Comparison of ENCODE assay signal across 9 mouse cellular contexts in the genomic region with DNA sequence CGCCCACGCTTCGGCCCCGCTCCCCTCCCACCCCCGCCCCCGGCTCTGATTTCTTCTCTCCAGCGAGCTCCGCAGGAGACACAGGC. TPM values are rescaled to one million over a fixed set of nuclear protein-coding genes. Genes with fewer than 3 reads are reported as not detected.
DNase-seq lines count a peak whose midpoint lies in the region; ATAC-seq and TF ChIP-seq lines count a peak whose summit lies in the region.
"Had no signal": no experiment of that assay in that cellular context is flagged by ENCODE, and none has a peak within 500 bp of the region (broad histone marks: within the 10 kb centered on the region; RNA-seq: fewer than 3 reads in every experiment).

TSS of gene Wnt6 (plus strand) at position 48 of the 86 bp plus-strand sequence.

- 0% methylated on average over 2 of the region's 8 CpGs for whole genome bisulfite sequencing in liver, adult 2 months
- 5% methylated on average over 4 of the region's 8 CpGs for WGBS in forebrain, embryonic 10.5 days
- no CpG with 5 or more reads among the region's 8 CpGs for WGBS in limb, embryonic 11.5 days
- 0% methylated on average over 1 of the region's 8 CpGs for WGBS in neural tube, embryonic 15.5 days

- H3K79me2 ChIP-seq in liver, adult 2 months (ENCODE audit: control insufficient read depth, insufficient read depth, low read length), result no peaks in the 10 kb centered on the region

- DNase-seq in liver, adult 2 months (ENCODE audit: extremely low read depth, low read depth, low spot score), result no peak
- DNase-seq in liver, result no peak
- DNase-seq in forebrain, embryonic 10.5 days (ENCODE audit: extremely low spot score, low spot score), result no peak
- no peak for DNase-seq in limb, embryonic 11.5 days (ENCODE audit: low spot score)
- no peak for DNase-seq in right cerebral cortex, postnatal 36 days (ENCODE audit: low spot score in 2 of 2)
- DNase-seq in cerebellum, postnatal 36 days, result no peak
- no peak for DNase-seq in right cerebral cortex, postnatal 25 days
- DNase-seq: thymus, adult 2 months had no signal

- no peak for ATAC-seq in limb, embryonic 11.5 days (ENCODE audit: insufficient number of reproducible peaks, low FRiP score, low TSS enrichment, low read depth)
- ATAC-seq in neural tube, embryonic 15.5 days (ENCODE audit: low FRiP score), result no peak

- peaks cover 26% of the 10 kb centered on the region for H3K27me3 ChIP-seq in liver, adult 2 months (ENCODE audit: control insufficient read depth, insufficient read depth, low read length)
- H3K27me3 ChIP-seq in forebrain, embryonic 10.5 days (ENCODE audit: poor library complexity, severe bottlenecking), result peaks cover 100% of the 10 kb centered on the region
- H3K27me3 ChIP-seq in limb, embryonic 11.5 days (ENCODE audit: control insufficient read depth, insufficient read depth, low read length), result peaks cover 67% of the 10 kb centered on the region
- peaks cover 87% of the 10 kb centered on the region for H3K27me3 ChIP-seq in neural tube, embryonic 15.5 days (replicated peaks)

- H3K9ac ChIP-seq in liver, adult 2 months (ENCODE audit: low read depth, low read length), result no peak within 1 kb of the TSS; the same call in 1 of the 2 replicates
- 0 out of 2 replicates have a peak within 1 kb of the TSS, but pooled peaks have one; percentile 4 for H3K9ac ChIP-seq in limb, embryonic 11.5 days (ENCODE audit: low read length)
- H3K9ac ChIP-seq in neural tube, embryonic 15.5 days (replicated peaks), result peak within 1 kb of the TSS; percentile 32

- peak within 1 kb of the TSS; percentile 78 for H3K4me2 ChIP-seq in limb, embryonic 11.5 days (ENCODE audit: low read depth, severe bottlenecking)
- H3K4me2 ChIP-seq in neural tube, embryonic 15.5 days, result peak within 1 kb of the TSS; percentile 95

- H3K4me1 ChIP-seq in liver, adult 2 months (ENCODE audit: control insufficient read depth, insufficient read depth, low read length), result peaks cover 3% of the 10 kb centered on the region; the same call in 1 of the 2 replicates
- H3K4me1 ChIP-seq in forebrain, embryonic 10.5 days, result peaks cover 60% of the 10 kb centered on the region
- H3K4me1 ChIP-seq in limb, embryonic 11.5 days (ENCODE audit: control insufficient read depth, insufficient read depth, low read length), result peaks cover 8% of the 10 kb centered on the region; the same call in 1 of the 2 replicates
- H3K4me1 ChIP-seq in neural tube, embryonic 15.5 days, result peaks cover 31% of the 10 kb centered on the region

- no peaks in the 10 kb centered on the region for H3K9me3 ChIP-seq in forebrain, embryonic 10.5 days
- no peaks in the 10 kb centered on the region for H3K9me3 ChIP-seq in limb, embryonic 11.5 days (ENCODE audit: control insufficient read depth, low read length)
- no peaks in the 10 kb centered on the region for H3K9me3 ChIP-seq in neural tube, embryonic 15.5 days (replicated peaks)

- TF ChIP-seq POLR2A in liver, adult 2 months (IDR thresholded peaks at IDR 0.05; ENCODE audit: extremely low read depth, insufficient read depth, low read length), result no peak

- TF ChIP-seq CTCF in liver, adult 2 months (IDR thresholded peaks at IDR 0.05; ENCODE audit: low read depth, low read length), result no peak

- no peaks in the 10 kb centered on the region for H3K36me3 ChIP-seq in liver, adult 2 months (ENCODE audit: control insufficient read depth, insufficient read depth, low read length)
- H3K36me3 ChIP-seq in forebrain, embryonic 10.5 days (replicated peaks), result no peaks in the 10 kb centered on the region
- H3K36me3 ChIP-seq in limb, embryonic 11.5 days (ENCODE audit: control insufficient read depth, insufficient read depth, low read length), result no peaks in the 10 kb centered on the region
- H3K36me3 ChIP-seq in neural tube, embryonic 15.5 days, result no peaks in the 10 kb centered on the region

- H3K4me3 ChIP-seq in liver, adult 2 months (ENCODE audit: insufficient read depth, low read depth, low read length), result peak within 1 kb of the TSS; percentile 28; the same call in 1 of the 2 replicates
- peak within 1 kb of the TSS; percentile 60 for H3K4me3 ChIP-seq in forebrain, embryonic 10.5 days
- H3K4me3 ChIP-seq in limb, embryonic 11.5 days (ENCODE audit: low read depth, low read length), result peak within 1 kb of the TSS; percentile 36
- peak within 1 kb of the TSS; percentile 45 for H3K4me3 ChIP-seq in neural tube, embryonic 15.5 days (replicated peaks)

- H3K27ac ChIP-seq in liver, adult 2 months (replicated peaks; ENCODE audit: insufficient read depth, low read depth, low read length), result no peak within 1 kb of the TSS
- peak within 1 kb of the TSS; percentile 48; the same call in 1 of the 2 replicates for H3K27ac ChIP-seq in forebrain, embryonic 10.5 days
- H3K27ac ChIP-seq in limb, embryonic 11.5 days (replicated peaks; ENCODE audit: low read depth, low read length), result no peak within 1 kb of the TSS
- no peak within 1 kb of the TSS for H3K27ac ChIP-seq in neural tube, embryonic 15.5 days (replicated peaks)

RNA-seq across cellular contexts. Expression of gene Wnt6, which starts in this region (rescaled TPM):
- not detected in 2 replicates for total RNA-seq in liver, adult 2 months (2014; rRNA removed)
- 0.05 and 0.28 TPM in 2 replicates for polyA plus RNA-seq in liver, adult 2 months (2012; rRNA removed)
- 9.1 and 10.6 TPM in 2 replicates for polyA plus RNA-seq in forebrain, embryonic 10.5 days (2016; fragmentation: Nextera tagmentation; extraction: Ambion mirVana)
- polyA plus RNA-seq in limb, embryonic 11.5 days (2014; fragmentation: Nextera tagmentation; extraction: Ambion mirVana), result 21.2 and 27.4 TPM in 2 replicates
- 5.7 and 6.4 TPM in 2 replicates for polyA plus RNA-seq in neural tube, embryonic 15.5 days (2015; fragmentation: Nextera tagmentation; extraction: Ambion mirVana)
